Mouse (Mus musculus): ENCODE measurements at regions not wholly inside any gene's neighbourhood (a gene's known extent, or its start where the extent isn't known, plus 50 kb on each side); places are given as distances from the start of the nearest gene placed in this dataset.

- H3ac ChIP-seq (ENCODE audit: control insufficient read depth, insufficient read length, low read depth) = no peak overlapping the region
- no peaks in the 10 kb centered on the region for H3K79me3 ChIP-seq (ENCODE audit: low read depth)
- H3K4me3 ChIP-seq (ENCODE audit: insufficient read depth, poor library complexity, severe bottlenecking) = no peak overlapping the region
- TF ChIP-seq MYOG (IDR thresholded peaks at IDR 0.05; ENCODE audit: control insufficient read depth, extremely low read depth, insufficient read length) = no peak
- TF ChIP-seq MYOD1 (IDR thresholded peaks at IDR 0.05; ENCODE audit: control insufficient read depth, insufficient read length, low read depth) = no peak
- TF ChIP-seq CTCF (IDR thresholded peaks at IDR 0.05; ENCODE audit: control insufficient read depth, insufficient read depth, insufficient read length) = no peak
- no peak for TF ChIP-seq USF1 (IDR thresholded peaks at IDR 0.05; ENCODE audit: low read depth)
- TF ChIP-seq MAX (IDR thresholded peaks at IDR 0.05) = no peak
- no peak for TF ChIP-seq FOSL1 (IDR thresholded peaks at IDR 0.05; ENCODE audit: insufficient read depth, low read length, poor library complexity, severe bottlenecking)
- no peak for TF ChIP-seq CEBPB (IDR thresholded peaks at IDR 0.05; ENCODE audit: low read depth)
- no peaks in the 10 kb centered on the region for H3K36me3 ChIP-seq (ENCODE audit: control insufficient read depth, insufficient read depth)
- H3K27me3 ChIP-seq (ENCODE audit: control insufficient read depth, insufficient read depth, insufficient read length) = no peaks in the 10 kb centered on the region
- no peaks in the 10 kb centered on the region for H3K79me2 ChIP-seq (ENCODE audit: control insufficient read depth, insufficient read depth)
These were observed 106.6 kb downstream of the Sox11 start for GRCm38 (mm10) chr12:27235748-27236147.

DNA sequence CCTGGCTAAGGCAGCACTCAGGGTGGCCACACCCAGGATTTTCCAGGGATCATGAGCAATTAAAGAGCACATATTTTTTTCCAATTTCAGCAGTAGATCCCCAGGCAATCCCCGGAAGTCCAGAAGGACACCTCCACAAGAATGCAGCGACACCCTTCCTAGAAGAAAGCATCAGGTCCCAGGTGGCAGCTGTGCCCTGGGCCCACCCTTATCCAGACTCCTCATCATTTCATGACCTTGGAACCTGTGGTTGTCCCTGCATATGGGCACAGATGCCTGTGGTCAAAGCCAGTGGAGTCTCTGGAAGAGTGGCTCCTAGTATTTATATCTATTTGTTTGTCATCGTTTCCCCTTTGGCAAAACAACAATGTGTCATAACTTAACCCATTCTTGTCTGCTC is 120.8 kb downstream of the Sox11 start:
- H3K36me3 ChIP-seq (ENCODE audit: control insufficient read depth, insufficient read depth) = no peaks in the 10 kb centered on the region
- no peak overlapping the region for H3K4me3 ChIP-seq (ENCODE audit: insufficient read depth, poor library complexity, severe bottlenecking)
- TF ChIP-seq MAX (IDR thresholded peaks at IDR 0.05) (no peak), MYOG (IDR thresholded peaks at IDR 0.05; ENCODE audit: control insufficient read depth, extremely low read depth, insufficient read length) (no peak), CTCF (IDR thresholded peaks at IDR 0.05; ENCODE audit: control insufficient read depth, insufficient read depth, insufficient read length) (no peak), CEBPB (IDR thresholded peaks at IDR 0.05; ENCODE audit: low read depth) (no peak), FOSL1 (IDR thresholded peaks at IDR 0.05; ENCODE audit: insufficient read depth, low read length, poor library complexity, severe bottlenecking) (no peak), MYOD1 (IDR thresholded peaks at IDR 0.05; ENCODE audit: control insufficient read depth, insufficient read length, low read depth) (no peak), USF1 (IDR thresholded peaks at IDR 0.05; ENCODE audit: low read depth) (no peak)
- no peak overlapping the region for H3ac ChIP-seq (ENCODE audit: control insufficient read depth, insufficient read length, low read depth)
- no peaks in the 10 kb centered on the region for H3K79me3 ChIP-seq (ENCODE audit: low read depth)
- H3K27me3 ChIP-seq (ENCODE audit: control insufficient read depth, insufficient read depth, insufficient read length) = no peaks in the 10 kb centered on the region
- H3K79me2 ChIP-seq (ENCODE audit: control insufficient read depth, insufficient read depth) = no peaks in the 10 kb centered on the region

- H3K36me3 ChIP-seq (ENCODE audit: control insufficient read depth, insufficient read depth) = no peaks in the 10 kb centered on the region
- H3ac ChIP-seq (ENCODE audit: control insufficient read depth, insufficient read length, low read depth) = no peak overlapping the region
- no peak overlapping the region for H3K4me3 ChIP-seq (ENCODE audit: insufficient read depth, poor library complexity, severe bottlenecking)
- no peaks in the 10 kb centered on the region for H3K79me2 ChIP-seq (ENCODE audit: control insufficient read depth, insufficient read depth)
- TF ChIP-seq MAX (IDR thresholded peaks at IDR 0.05) (no peak), MYOG (IDR thresholded peaks at IDR 0.05; ENCODE audit: control insufficient read depth, extremely low read depth, insufficient read length) (no peak), FOSL1 (IDR thresholded peaks at IDR 0.05; ENCODE audit: insufficient read depth, low read length, poor library complexity, severe bottlenecking) (no peak), CTCF (IDR thresholded peaks at IDR 0.05; ENCODE audit: control insufficient read depth, insufficient read depth, insufficient read length) (no peak), CEBPB (IDR thresholded peaks at IDR 0.05; ENCODE audit: low read depth) (no peak), MYOD1 (IDR thresholded peaks at IDR 0.05; ENCODE audit: control insufficient read depth, insufficient read length, low read depth) (no peak), USF1 (IDR thresholded peaks at IDR 0.05; ENCODE audit: low read depth) (no peak)
- no peaks in the 10 kb centered on the region for H3K27me3 ChIP-seq (ENCODE audit: control insufficient read depth, insufficient read depth, insufficient read length)
- H3K79me3 ChIP-seq (ENCODE audit: low read depth) = no peaks in the 10 kb centered on the region
These were observed 141.2 kb downstream of the Sox11 start for GRCm38 (mm10) chr12:27201191-27201590.

GRCm38 (mm10) chr12:27194001-27194400 is 148.4 kb downstream of the Sox11 start:
- Histone ChIP-seq H3K36me3 (ENCODE audit: control insufficient read depth, insufficient read depth) (no peaks in the 10 kb centered on the region), H3K4me3 (ENCODE audit: insufficient read depth, poor library complexity, severe bottlenecking) (no peak overlapping the region), H3ac (ENCODE audit: control insufficient read depth, insufficient read length, low read depth) (no peak overlapping the region), H3K27me3 (ENCODE audit: control insufficient read depth, insufficient read depth, insufficient read length) (no peaks in the 10 kb centered on the region), H3K79me3 (ENCODE audit: low read depth) (no peaks in the 10 kb centered on the region), H3K79me2 (ENCODE audit: control insufficient read depth, insufficient read depth) (no peaks in the 10 kb centered on the region)
- TF ChIP-seq MYOD1 (IDR thresholded peaks at IDR 0.05; ENCODE audit: control insufficient read depth, insufficient read length, low read depth) = no peak
- TF ChIP-seq USF1 (IDR thresholded peaks at IDR 0.05; ENCODE audit: low read depth) = no peak
- TF ChIP-seq FOSL1 (IDR thresholded peaks at IDR 0.05; ENCODE audit: insufficient read depth, low read length, poor library complexity, severe bottlenecking) = no peak

- H3K27me3 ChIP-seq (ENCODE audit: control insufficient read depth, insufficient read depth, insufficient read length) = no peaks in the 10 kb centered on the region
- no peaks in the 10 kb centered on the region for H3K36me3 ChIP-seq (ENCODE audit: control insufficient read depth, insufficient read depth)
- no peak overlapping the region for H3K4me3 ChIP-seq (ENCODE audit: insufficient read depth, poor library complexity, severe bottlenecking)
- TF ChIP-seq FOSL1 (IDR thresholded peaks at IDR 0.05; ENCODE audit: insufficient read depth, low read length, poor library complexity, severe bottlenecking) = no peak
- TF ChIP-seq MYOD1 (IDR thresholded peaks at IDR 0.05; ENCODE audit: control insufficient read depth, insufficient read length, low read depth) = no peak
- TF ChIP-seq MYOG (IDR thresholded peaks at IDR 0.05; ENCODE audit: control insufficient read depth, extremely low read depth, insufficient read length) = no peak
- TF ChIP-seq MAX (IDR thresholded peaks at IDR 0.05) = no peak
- no peak for TF ChIP-seq CTCF (IDR thresholded peaks at IDR 0.05; ENCODE audit: control insufficient read depth, insufficient read depth, insufficient read length)
- TF ChIP-seq USF1 (IDR thresholded peaks at IDR 0.05; ENCODE audit: low read depth) = no peak
- TF ChIP-seq CEBPB (IDR thresholded peaks at IDR 0.05; ENCODE audit: low read depth) = no peak
- H3K79me2 ChIP-seq (ENCODE audit: control insufficient read depth, insufficient read depth) = no peaks in the 10 kb centered on the region
- H3ac ChIP-seq (ENCODE audit: control insufficient read depth, insufficient read length, low read depth) = no peak overlapping the region
- H3K79me3 ChIP-seq (ENCODE audit: low read depth) = no peaks in the 10 kb centered on the region
These were observed 150.5 kb downstream of the Sox11 start for GRCm38 (mm10) chr12:27191916-27192315.

DNA sequence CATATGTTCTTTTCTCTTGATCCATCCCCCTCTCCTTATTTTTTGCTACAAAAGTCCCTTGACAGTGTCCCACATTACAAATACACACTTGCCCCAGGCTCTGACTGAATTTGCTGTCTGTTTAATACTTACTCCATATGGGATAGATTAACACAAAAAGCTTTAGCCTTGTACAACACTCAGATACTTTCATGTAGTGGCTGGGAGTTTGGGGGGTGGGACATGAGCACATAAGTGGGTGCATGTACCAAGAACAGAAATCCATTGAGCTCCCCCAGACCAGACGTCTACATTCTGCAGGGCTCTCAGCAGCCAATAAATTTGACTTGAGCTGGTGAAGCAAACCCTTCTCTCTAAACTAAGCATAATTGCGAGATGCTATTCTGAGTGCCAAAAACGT is 154.9 kb downstream of the Sox11 start:
- Histone ChIP-seq H3K79me3 (ENCODE audit: low read depth) (no peaks in the 10 kb centered on the region), H3K4me3 (ENCODE audit: insufficient read depth, poor library complexity, severe bottlenecking) (no peak overlapping the region), H3K27me3 (ENCODE audit: control insufficient read depth, insufficient read depth, insufficient read length) (no peaks in the 10 kb centered on the region), H3ac (ENCODE audit: control insufficient read depth, insufficient read length, low read depth) (no peak overlapping the region), H3K36me3 (ENCODE audit: control insufficient read depth, insufficient read depth) (no peaks in the 10 kb centered on the region), H3K79me2 (ENCODE audit: control insufficient read depth, insufficient read depth) (no peaks in the 10 kb centered on the region)
- TF ChIP-seq MYOD1 (IDR thresholded peaks at IDR 0.05; ENCODE audit: control insufficient read depth, insufficient read length, low read depth) (no peak), CEBPB (IDR thresholded peaks at IDR 0.05; ENCODE audit: low read depth) (no peak), MAX (IDR thresholded peaks at IDR 0.05) (no peak), USF1 (IDR thresholded peaks at IDR 0.05; ENCODE audit: low read depth) (no peak), FOSL1 (IDR thresholded peaks at IDR 0.05; ENCODE audit: insufficient read depth, low read length, poor library complexity, severe bottlenecking) (no peak), MYOG (IDR thresholded peaks at IDR 0.05; ENCODE audit: control insufficient read depth, extremely low read depth, insufficient read length) (no peak), CTCF (IDR thresholded peaks at IDR 0.05; ENCODE audit: control insufficient read depth, insufficient read depth, insufficient read length) (no peak)
